Mouse (Mus musculus) stomach, postnatal 0 days (tissue): ENCODE measurements around the gene Lypd6b.

Source experiments
- CTCF ChIP-seq: IDR thresholded peaks from 2 replicates; pipeline ENCODE4 v1.5.1; 2016; ENCODE audit warnings: antibody characterized with exemption, low read depth, mild to moderate bottlenecking, moderate library complexity
- EP300 ChIP-seq: optimal IDR thresholded peaks from 2 replicates; pipeline ENCODE3; 2016; ENCODE audit warnings: antibody characterized with exemption

DNA sequence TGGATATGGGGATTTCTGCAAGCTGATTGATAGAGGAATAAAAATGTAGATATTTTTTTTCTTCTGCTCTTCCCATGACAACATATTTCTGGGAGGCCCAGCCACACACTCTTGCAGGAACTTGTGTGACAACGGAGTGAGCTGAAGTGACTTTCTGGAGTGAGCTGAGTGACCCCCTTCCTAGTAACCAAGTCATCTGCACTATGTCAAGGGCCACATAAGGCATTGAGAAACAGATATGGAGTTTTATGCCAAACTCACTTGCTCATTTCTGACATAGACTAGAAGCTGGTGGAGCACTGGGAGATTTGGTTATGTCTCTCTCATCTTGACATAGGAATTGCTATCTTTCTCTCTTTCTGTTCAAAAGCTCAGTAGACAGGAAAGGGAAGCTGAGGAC, 62.3 kb downstream of the Lypd6b start:
- TF ChIP-seq EP300: no peak
- no peak for TF ChIP-seq CTCF
